Mouse (Mus musculus) erythroblast, embryonic 14.5 days (primary cell): ENCODE results near the gene Pigx. TPM values are rescaled to one million over a fixed set of nuclear protein-coding genes. Genes with fewer than 3 reads are reported as not detected.
"Not testable (repeated sequence)": the region's sequence is repeated elsewhere in the genome, so short reads cannot be mapped to it uniquely, and the experiment has no call there.

ENCODE experiments used
- H3K27me3 ChIP-seq: 2 replicates; pipeline ENCODE4 v1.6.1; 2012; ENCODE audit warnings: inconsistent platforms; ENCODE audit not compliant: control insufficient read depth
- H3K36me3 ChIP-seq: 2 replicates; pipeline ENCODE4 v1.6.1; 2012; ENCODE audit warnings: mild to moderate bottlenecking, inconsistent platforms; ENCODE audit not compliant: control insufficient read depth
- H3K4me1 ChIP-seq: 2 replicates; pipeline ENCODE4 v1.6.1; 2012; ENCODE audit warnings: inconsistent platforms; ENCODE audit not compliant: control insufficient read depth
- H3K4me3 ChIP-seq: replicated peaks from 2 replicates; pipeline ENCODE3; 2012; ENCODE audit warnings: moderate library complexity, mild to moderate bottlenecking, inconsistent platforms
- H3K9me3 ChIP-seq: 2 replicates; pipeline ENCODE4 v1.6.1; 2012; ENCODE audit warnings: low read length, inconsistent platforms, mixed read lengths; ENCODE audit not compliant: control insufficient read depth
- GATA1 ChIP-seq: IDR thresholded peaks from 2 replicates; pipeline ENCODE4 v1.6.1; 2012; ENCODE audit warnings: low read length, inconsistent platforms, mixed read lengths
- TAL1 ChIP-seq: IDR thresholded peaks from 3 replicates; pipeline ENCODE4 v1.6.1; 2012; ENCODE audit warnings: low read length, inconsistent platforms, mixed read lengths
- polyA plus RNA-seq: library from polyadenylated mRNA; stranded (reverse); fragments of >175 nt; gene quantifications from 2 replicates; pipeline ENCODE4 v1.2.3, GENCODE M21; 2012

Gene Pigx
- polyA plus RNA-seq, 1 experiment, result 0.18 TPM

DNA sequence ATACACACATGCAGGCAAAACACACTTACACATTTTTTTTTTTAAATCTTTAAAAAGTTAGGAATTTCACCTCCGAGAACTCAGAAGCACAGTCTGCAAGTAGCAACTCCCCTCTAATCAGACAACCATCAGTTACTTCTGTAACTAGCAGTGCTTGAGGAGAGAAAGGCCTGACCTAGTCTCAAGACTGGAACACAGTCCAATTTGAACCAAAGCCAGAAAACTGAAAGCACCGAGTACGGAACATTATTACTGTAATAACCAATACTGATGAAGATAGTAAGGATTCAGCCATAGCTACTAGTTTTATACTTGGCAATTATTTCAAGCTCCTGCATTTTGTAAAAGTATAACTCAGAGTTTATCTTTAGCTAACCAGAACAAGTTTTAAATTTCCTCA, 23.1 kb downstream of the Pigx start:
- TF ChIP-seq GATA1, result no peak
- TF ChIP-seq TAL1, result no peak
- Histone ChIP-seq H3K4me3 (no peak overlapping the region), H3K4me1 (peaks cover 32% of the 10 kb centered on the region), H3K27me3 (no peaks in the 10 kb centered on the region), H3K9me3 (no peaks in the 10 kb centered on the region), H3K36me3 (peaks cover 4% of the 10 kb centered on the region)

DNA sequence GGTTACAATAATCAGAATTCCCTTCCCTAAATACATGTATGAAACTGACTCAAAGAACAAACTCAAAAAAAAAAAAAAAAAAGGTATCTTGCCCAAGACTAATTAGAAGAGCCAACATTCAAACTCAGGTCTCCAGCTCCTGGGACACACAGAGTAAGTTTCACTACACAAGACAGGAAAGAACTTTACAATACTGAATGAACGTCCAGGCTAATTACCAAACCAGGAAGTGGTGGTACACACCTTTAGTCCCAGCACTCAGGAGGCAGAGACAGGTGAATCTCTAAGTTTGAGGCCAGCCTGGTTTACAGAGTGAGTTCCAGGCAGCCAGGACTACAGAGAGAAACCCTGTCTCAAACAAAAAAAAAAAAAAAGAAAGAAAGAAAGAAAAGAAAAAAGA, 23.8 kb downstream of the Pigx start:
- Histone ChIP-seq H3K27me3 (no peaks in the 10 kb centered on the region), H3K4me1 (peaks cover 32% of the 10 kb centered on the region)

GRCm38 (mm10) chr16:32070070-32070469, 29.5 kb downstream of the Pigx start:
- Histone ChIP-seq H3K4me1 (peaks cover 17% of the 10 kb centered on the region), H3K36me3 (peaks cover 11% of the 10 kb centered on the region)
- H3K27me3 ChIP-seq, H3K4me3 ChIP-seq, H3K9me3 ChIP-seq: not testable (repeated sequence)

More for the DNA sequence above, 23.8 kb downstream of the Pigx start:
- Histone ChIP-seq H3K4me3 (no peak overlapping the region), H3K9me3 (no peaks in the 10 kb centered on the region), H3K36me3 (peaks cover 4% of the 10 kb centered on the region)
- no peak for TF ChIP-seq GATA1
- TF ChIP-seq TAL1, result no peak

DNA sequence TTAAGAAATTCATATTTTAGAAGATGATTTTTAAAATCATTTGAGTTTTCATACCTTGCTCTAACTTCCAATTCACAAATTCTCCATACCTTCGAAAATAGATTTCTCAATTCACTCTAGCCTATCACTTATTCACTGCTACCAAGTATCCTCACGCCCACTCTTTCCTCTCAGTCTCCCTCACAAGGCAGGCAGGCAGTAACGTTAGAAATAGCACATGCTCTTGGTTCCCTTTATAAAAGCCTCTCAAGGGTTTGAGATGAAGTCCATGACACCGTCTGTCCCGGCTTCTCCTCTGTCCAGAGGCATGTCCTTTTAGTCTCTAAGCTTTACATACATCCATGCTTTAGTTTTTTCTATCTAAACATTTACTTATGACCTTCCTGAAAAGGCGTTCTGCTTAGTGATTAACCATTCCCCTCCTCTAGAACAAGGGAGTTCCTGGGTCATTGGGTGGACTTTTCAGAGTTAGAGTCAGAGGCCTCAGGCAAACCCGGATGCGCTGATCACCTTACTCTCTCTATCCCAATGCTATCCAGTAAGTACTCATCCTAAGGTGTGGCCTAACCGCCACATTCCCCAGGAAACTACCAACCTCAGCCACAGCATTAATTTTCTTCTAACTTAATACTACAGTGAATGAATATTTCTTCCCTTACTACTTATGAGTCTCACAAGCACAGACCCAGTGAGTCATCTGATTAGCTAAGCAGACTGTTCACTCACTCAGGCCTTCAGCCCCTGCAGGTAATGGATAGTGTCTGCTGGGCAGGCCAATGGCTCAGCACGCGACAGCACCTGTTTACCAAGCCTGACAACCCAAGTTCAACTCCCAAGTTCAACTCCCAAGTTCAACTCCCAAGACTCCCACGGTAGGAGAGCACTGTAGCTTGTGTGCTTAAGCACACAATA, 30.9 kb downstream of the Pigx start:
- no peaks in the 10 kb centered on the region for H3K9me3 ChIP-seq
- H3K36me3 ChIP-seq, result peaks cover 11% of the 10 kb centered on the region
- peaks cover 24% of the 10 kb centered on the region for H3K4me1 ChIP-seq
- TF ChIP-seq TAL1 (no peak), GATA1 (no peak)
- no peaks in the 10 kb centered on the region for H3K27me3 ChIP-seq
- no peak overlapping the region for H3K4me3 ChIP-seq

- Histone ChIP-seq H3K27me3 (no peaks in the 10 kb centered on the region), H3K36me3 (peaks cover 8% of the 10 kb centered on the region), H3K4me1 (peaks cover 31% of the 10 kb centered on the region), H3K4me3 (no peak overlapping the region), H3K9me3 (no peaks in the 10 kb centered on the region)
- no peak for TF ChIP-seq TAL1
- no peak for TF ChIP-seq GATA1
These were observed 32.6 kb downstream of the Pigx start for GRCm38 (mm10) chr16:32066899-32067298.

DNA sequence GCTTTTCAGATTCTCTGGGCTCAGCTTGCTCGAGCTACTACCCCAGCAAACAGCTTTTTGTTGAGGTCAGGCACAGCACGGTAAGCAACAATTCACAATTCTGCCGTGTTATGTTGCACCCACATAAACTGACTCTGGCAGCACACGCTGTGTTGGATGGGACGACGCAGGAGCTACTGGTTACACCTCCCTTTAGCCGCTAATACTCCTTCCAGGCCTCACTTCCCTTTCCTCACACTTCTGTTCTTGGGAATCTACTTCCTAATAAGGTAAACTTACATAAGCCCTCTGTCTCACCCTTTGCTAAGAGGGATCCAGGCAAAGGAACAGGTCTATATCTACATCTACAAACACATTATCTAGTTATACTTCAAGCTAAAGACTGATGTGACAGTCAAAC, 35.6 kb downstream of the Pigx start:
- TF ChIP-seq TAL1, result no peak
- TF ChIP-seq GATA1, result no peak
- no peaks in the 10 kb centered on the region for H3K27me3 ChIP-seq
- no peaks in the 10 kb centered on the region for H3K9me3 ChIP-seq
- H3K4me1 ChIP-seq, result peaks cover 31% of the 10 kb centered on the region
- no peak overlapping the region for H3K4me3 ChIP-seq
- peaks cover 6% of the 10 kb centered on the region for H3K36me3 ChIP-seq

DNA sequence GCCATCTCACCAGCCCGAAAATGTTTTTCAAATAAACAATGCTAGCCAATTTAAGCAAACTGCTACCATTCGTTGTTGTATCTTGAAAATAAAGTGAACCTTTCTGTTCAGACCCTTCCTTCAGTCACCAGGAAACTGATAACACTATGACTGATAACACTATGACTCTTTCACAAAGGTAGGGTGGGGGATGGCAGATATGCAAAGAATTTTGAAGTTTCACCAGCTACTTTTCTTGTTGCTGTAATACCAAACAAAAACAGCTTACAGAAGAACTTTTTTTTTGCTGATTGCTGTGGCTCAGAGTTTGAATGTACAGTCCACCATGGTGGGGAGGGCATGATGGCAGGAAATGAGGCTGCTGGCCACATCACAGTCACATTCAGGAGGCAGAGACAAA, 37.3 kb downstream of the Pigx start:
- Histone ChIP-seq H3K4me3 (no peak overlapping the region), H3K4me1 (peaks cover 32% of the 10 kb centered on the region), H3K9me3 (no peaks in the 10 kb centered on the region), H3K36me3 (peaks cover 6% of the 10 kb centered on the region), H3K27me3 (no peaks in the 10 kb centered on the region)
- TF ChIP-seq GATA1 (no peak), TAL1 (no peak)

DNA sequence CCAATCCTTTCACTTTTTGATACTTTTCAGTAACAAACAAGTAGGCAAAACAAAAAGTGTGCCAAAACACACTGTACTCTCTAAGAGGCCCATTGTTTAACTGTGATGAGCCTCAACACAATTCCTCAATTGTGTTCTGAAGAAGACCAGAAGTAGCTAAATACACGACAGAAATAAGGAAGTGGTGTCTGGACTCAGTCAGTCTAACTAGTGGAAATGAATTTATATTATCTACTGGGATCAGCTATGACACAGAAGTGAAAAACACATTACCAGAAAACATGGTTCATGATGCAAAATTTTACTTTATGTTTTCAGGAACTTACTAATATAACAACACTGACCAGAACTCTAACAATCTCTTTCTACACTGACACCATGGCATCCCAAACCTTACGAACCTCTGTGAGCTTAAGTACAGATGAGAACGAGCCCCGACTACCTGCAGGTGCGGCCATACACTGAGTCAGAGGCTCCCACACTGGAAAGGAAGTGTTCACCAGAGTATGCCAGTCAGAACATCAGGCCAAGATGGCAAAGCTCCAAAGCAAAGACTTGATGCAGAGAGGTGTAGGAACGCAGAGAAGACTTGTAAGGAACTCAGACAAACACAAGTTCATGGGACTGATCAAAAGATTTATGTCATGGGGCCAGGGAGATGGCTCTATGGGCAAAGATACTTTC, 39.6 kb downstream of the Pigx start:
- H3K27me3 ChIP-seq, result no peaks in the 10 kb centered on the region
- no peaks in the 10 kb centered on the region for H3K9me3 ChIP-seq
- no peak overlapping the region for H3K4me3 ChIP-seq
- H3K36me3 ChIP-seq, result no peaks in the 10 kb centered on the region; the same call in 1 of the 2 replicates
- TF ChIP-seq TAL1 (no peak), GATA1 (no peak)
- peaks cover 18% of the 10 kb centered on the region for H3K4me1 ChIP-seq

DNA sequence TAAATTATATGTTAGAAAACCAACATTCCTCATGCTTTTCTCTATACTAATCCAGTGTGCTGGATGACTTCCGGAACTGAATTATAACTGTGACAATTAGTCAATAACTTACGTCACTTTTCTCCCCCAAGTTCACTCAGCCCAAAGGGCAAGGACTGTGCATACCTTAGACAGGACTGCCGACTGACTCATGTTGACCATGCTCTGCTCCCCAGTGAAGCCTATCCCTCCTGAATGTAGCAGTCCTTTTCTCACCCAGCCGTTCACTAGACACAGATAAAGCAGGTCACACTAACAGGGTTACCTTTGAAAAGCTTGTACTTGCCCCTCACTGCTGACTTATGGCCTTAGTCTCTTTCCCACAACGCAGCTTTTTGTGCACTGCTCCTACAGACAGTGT, 40.7 kb downstream of the Pigx start:
- no peak for TF ChIP-seq TAL1
- no peak for TF ChIP-seq GATA1
- no peaks in the 10 kb centered on the region for H3K9me3 ChIP-seq
- H3K4me1 ChIP-seq, result peaks cover 14% of the 10 kb centered on the region
- H3K36me3 ChIP-seq, result no peaks in the 10 kb centered on the region; the same call in 1 of the 2 replicates
- H3K27me3 ChIP-seq, result no peaks in the 10 kb centered on the region
- no peak overlapping the region for H3K4me3 ChIP-seq
